ENCODE assay signal across 9 mouse cellular contexts in the genomic region with DNA sequence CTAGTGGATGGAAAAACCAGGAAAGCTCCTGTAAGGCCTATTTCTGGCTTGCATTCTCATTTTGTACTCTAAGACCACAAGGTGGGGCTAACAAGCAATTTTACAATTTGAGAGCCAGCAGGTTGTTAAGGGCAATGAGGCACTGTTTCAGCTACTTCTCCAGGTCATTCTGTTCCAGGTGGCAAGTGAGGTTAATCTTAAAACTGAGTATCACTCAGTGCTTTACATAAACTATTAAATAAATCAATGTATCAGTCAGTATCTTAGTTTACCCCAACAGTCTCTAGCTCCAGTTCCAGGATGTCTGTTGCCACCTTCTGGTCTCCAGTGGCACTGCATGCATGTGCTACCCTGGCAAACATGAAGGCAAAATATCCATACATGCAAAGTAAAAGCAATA. TPM values are rescaled to one million over a fixed set of nuclear protein-coding genes. Genes with fewer than 3 reads are reported as not detected.
DNase-seq lines count a peak whose midpoint lies in the region; TF ChIP-seq lines count a peak whose summit lies in the region.
"Had no signal": no experiment of that assay in that cellular context is flagged by ENCODE, and none has a peak within 500 bp of the region (broad histone marks: within the 10 kb centered on the region; RNA-seq: fewer than 3 reads in every experiment).

No protein-coding gene starts in this region.

- DNase-seq in cerebellum, adult 2 months, result peak in 1 of 2 experiments; percentile 33
- no peak for DNase-seq in cerebellum, adult 11-12 months
- peak; percentile 72 for DNase-seq in A20 (ENCODE audit: low read depth, low spot score)
- DNase-seq in brain, embryonic 14.5 days (ENCODE audit: low read depth), result peak; percentile 62
- DNase-seq in gastrocnemius, postnatal 14 days, result peak; percentile 33
- DNase-seq in kidney, postnatal 36 days, result peak; percentile 64 to 84
- peak; percentile 62 for DNase-seq in lung, postnatal 14 days
- DNase-seq in spleen, postnatal 10 days (ENCODE audit: low spot score in 2 of 2), result peak; percentile 53 to 80

- H3K27me3 ChIP-seq in cerebellum, adult 2 months (ENCODE audit: control insufficient read depth, insufficient read depth, low read length), result no peaks in the 10 kb centered on the region

- H3K4me1 ChIP-seq in cerebellum, adult 2 months (ENCODE audit: control insufficient read depth, insufficient read depth, low read length), result no peaks in the 10 kb centered on the region
- H3K4me1 ChIP-seq: heart, embryonic 15.5 days had no signal

- H3K4me3 ChIP-seq in cerebellum, adult 2 months (replicated peaks; ENCODE audit: insufficient read depth, low read depth, low read length), result no peak overlapping the region
- H3K4me3 ChIP-seq: heart, embryonic 15.5 days had no signal

- no peak overlapping the region for H3K27ac ChIP-seq in cerebellum, adult 2 months (ENCODE audit: insufficient read depth, low read length)
- H3K27ac ChIP-seq: heart, embryonic 15.5 days had no signal

- no peak for TF ChIP-seq POLR2A in cerebellum, adult 2 months (IDR thresholded peaks at IDR 0.05; ENCODE audit: borderline replicate concordance, insufficient read depth, low read length)
- TF ChIP-seq POLR2A in brain, embryonic 14.5 days (IDR thresholded peaks at IDR 0.05; ENCODE audit: borderline replicate concordance, extremely low read depth, insufficient read depth, insufficient read length, poor library complexity, severe bottlenecking), result no peak

- peak; percentile 58 for TF ChIP-seq CTCF in cerebellum, adult 2 months (IDR thresholded peaks at IDR 0.05; ENCODE audit: borderline replicate concordance, insufficient read depth, low read depth, low read length)
- TF ChIP-seq CTCF in brain, embryonic 14.5 days (IDR thresholded peaks at IDR 0.05; ENCODE audit: borderline replicate concordance, extremely low read depth, insufficient read depth, insufficient read length), result peak; percentile 65; the same call in 1 of the 2 replicates

- intact Hi-C loops in gastrocnemius, postnatal 14 days (cut with DNase I; ENCODE audit: low total_unique reads), result no loop called here

RNA-seq across cellular contexts. Expression of a gene that starts 12.0 kb away (rescaled TPM):
- not detected in 2 replicates for polyA plus RNA-seq in cerebellum, adult 2 months (2012; rRNA removed)
- polyA plus RNA-seq in brain, embryonic 14.5 days (2012; rRNA removed), result not detected in 2 replicates
- not detected for total RNA-seq in gastrocnemius, postnatal 14 days (2021)
- polyA plus RNA-seq: heart, embryonic 15.5 days had no signal

RNA-seq across cellular contexts. Expression of a gene that starts 12.9 kb away (rescaled TPM):
- 29.4 and 29.9 TPM in 2 replicates for polyA plus RNA-seq in cerebellum, adult 2 months (2012; rRNA removed)
- polyA plus RNA-seq in brain, embryonic 14.5 days (2012; rRNA removed), result 25.3 and 33.7 TPM in 2 replicates
- 10 to 100 TPM; 14.7 to 15.7 TPM for total RNA-seq in gastrocnemius, postnatal 14 days (2021)

RNA-seq across cellular contexts. Expression of a gene that starts 43.0 kb away (rescaled TPM):
- 0.14 and 0.15 TPM in 2 replicates for polyA plus RNA-seq in cerebellum, adult 2 months (2012; rRNA removed)
- polyA plus RNA-seq in brain, embryonic 14.5 days (2012; rRNA removed), result 0.09 and 0.16 TPM in 2 replicates
- not detected for total RNA-seq in gastrocnemius, postnatal 14 days (2021)

RNA-seq across cellular contexts. Expression of a gene that starts 45.4 kb away (rescaled TPM):
- 0.06 and 0.13 TPM in 2 replicates for polyA plus RNA-seq in cerebellum, adult 2 months (2012; rRNA removed)
- polyA plus RNA-seq in brain, embryonic 14.5 days (2012; rRNA removed), result 0.19 and 0.52 TPM in 2 replicates
- total RNA-seq in gastrocnemius, postnatal 14 days (2021), result not detected

RNA-seq across cellular contexts. Expression of a gene that starts 51.3 kb away (rescaled TPM):
- polyA plus RNA-seq in cerebellum, adult 2 months (2012; rRNA removed), result not detected in 2 replicates
- not detected in 2 replicates for polyA plus RNA-seq in brain, embryonic 14.5 days (2012; rRNA removed)
- not detected for total RNA-seq in gastrocnemius, postnatal 14 days (2021)
- polyA plus RNA-seq: heart, embryonic 15.5 days had no signal
